Mouse (Mus musculus) heart, embryonic 11.5 days (tissue): ENCODE results near the gene Gsto2. TPM values are rescaled to one million over a fixed set of nuclear protein-coding genes. Genes with fewer than 3 reads are reported as not detected.

ENCODE experiments used
- ATAC-seq: fragments of 200-750 bp; cut with Nextera tagmentation; replicated peaks from 2 replicates; pipeline ENCODE4 v1.8.0; 2017; ENCODE audit warnings: moderate library complexity; ENCODE audit not compliant: insufficient number of reproducible peaks, low FRiP score, low TSS enrichment
- H3K27ac ChIP-seq: fragments of 300-500 bp; sonication (generic); 2 replicates; pipeline ENCODE4 v1.5.1; 2014; ENCODE audit warnings: mild to moderate bottlenecking, low read depth, low read length
- H3K27me3 ChIP-seq: fragments of 300-500 bp; sonication (generic); 2 replicates; pipeline ENCODE4 v1.6.1; 2014; ENCODE audit warnings: mild to moderate bottlenecking, low read length, mixed read lengths; ENCODE audit not compliant: control insufficient read depth, insufficient read depth
- H3K36me3 ChIP-seq: fragments of 300-500 bp; sonication (generic); 2 replicates; pipeline ENCODE4 v1.6.1; 2014; ENCODE audit warnings: mild to moderate bottlenecking, low read length, moderate library complexity, mixed read lengths; ENCODE audit not compliant: control insufficient read depth, insufficient read depth
- H3K4me1 ChIP-seq: fragments of 300-500 bp; sonication (generic); 2 replicates; pipeline ENCODE4 v1.6.1; 2014; ENCODE audit warnings: low read length; ENCODE audit not compliant: control insufficient read depth, insufficient read depth
- H3K4me2 ChIP-seq: fragments of 300-500 bp; sonication (generic); 2 replicates; pipeline ENCODE4 v1.6.1; 2014; ENCODE audit warnings: mild to moderate bottlenecking, moderate library complexity
- H3K4me3 ChIP-seq: fragments of 300-500 bp; sonication (generic); 2 replicates; pipeline ENCODE4 v1.5.1; 2014; ENCODE audit warnings: low read depth, low read length
- H3K9ac ChIP-seq: fragments of 300-500 bp; sonication (generic); 2 replicates; pipeline ENCODE4 v1.6.1; 2014; ENCODE audit warnings: mild to moderate bottlenecking, low read depth, low read length, moderate library complexity
- H3K9me3 ChIP-seq: fragments of 300-500 bp; sonication (generic); replicated peaks from 2 replicates; pipeline ENCODE4 v1.6.1; 2016; ENCODE audit warnings: low read length; ENCODE audit not compliant: control insufficient read depth
- WGBS: fragments of 180-500 bp; shearing (Covaris S2); extraction: QIAGEN DNeasy Blood & Tissue Kit; methylation state at CpG from one replicate; pipeline ENCODE4 v1.1.7; 2014; ENCODE audit not compliant: insufficient replicate concordance; 5-methylcytosine and 5-hydroxymethylcytosine counted together
- polyA plus RNA-seq: library from polyadenylated mRNA; unstranded; fragments of >200 nt; fragmentation: Nextera tagmentation; extraction: Ambion mirVana; gene quantifications from 2 replicates; pipeline ENCODE4 v1.2.1, GENCODE M21; 2014

Gene Gsto2
- polyA plus RNA-seq, 1 experiment from 2014 or later: 0.82 TPM

DNA sequence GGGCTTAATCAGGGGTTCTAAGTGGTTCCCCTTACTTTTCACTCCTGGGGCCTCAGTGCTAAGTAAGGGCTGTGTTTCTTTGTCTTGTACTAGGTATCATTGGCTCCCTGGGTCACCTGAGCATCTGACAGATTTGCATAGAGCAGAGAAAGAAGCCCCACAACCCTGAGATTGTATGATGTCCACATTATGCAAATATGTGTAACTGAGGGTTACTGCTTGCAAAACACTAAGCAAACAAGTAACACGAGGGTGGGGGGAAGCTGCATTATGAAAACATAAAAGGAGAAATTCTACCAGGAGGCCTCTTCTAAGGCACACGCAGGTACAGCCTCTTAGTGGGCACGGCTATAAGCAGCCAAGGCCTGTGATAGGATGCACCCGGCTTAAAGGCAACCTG is 49.9 kb downstream of the Gsto2 start:
- no peak for ATAC-seq
- 76% methylated on average over 4 of the region's 4 CpGs for WGBS
- H3K9me3 ChIP-seq: no peaks in the 10 kb centered on the region
- no peaks in the 10 kb centered on the region; the same call in 1 of the 2 replicates for H3K36me3 ChIP-seq
- no peak overlapping the region for H3K4me3 ChIP-seq
- H3K9ac ChIP-seq: 0 out of 2 replicates have a peak overlapping the region, but pooled peaks have one; percentile 18
- H3K27ac ChIP-seq: no peak overlapping the region
- no peak overlapping the region for H3K4me2 ChIP-seq
- peaks cover 24% of the 10 kb centered on the region for H3K4me1 ChIP-seq
- H3K27me3 ChIP-seq: no peaks in the 10 kb centered on the region

DNA sequence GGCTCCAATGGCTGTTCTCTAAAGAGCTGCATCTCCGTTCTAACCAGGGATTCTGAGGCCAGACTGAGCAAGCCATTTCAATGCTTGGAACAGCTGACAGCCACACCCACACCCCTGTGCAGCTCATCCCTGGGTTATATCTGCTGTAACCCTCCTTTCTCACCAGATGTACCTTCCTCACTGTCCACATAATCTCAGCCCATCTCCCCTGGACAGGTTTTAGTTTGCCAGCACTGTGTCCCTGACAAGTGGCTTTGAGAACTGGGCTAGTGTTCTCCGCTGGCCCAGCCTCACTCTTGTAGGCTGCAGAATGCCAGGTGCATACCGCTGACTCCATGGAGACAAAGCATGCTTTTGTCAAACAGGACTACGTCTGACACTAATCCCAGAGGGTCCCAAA is 52.1 kb downstream of the Gsto2 start:
- WGBS: 35% methylated on average over 4 of the region's 4 CpGs
- Histone ChIP-seq H3K4me1 (peaks cover 13% of the 10 kb centered on the region), H3K9ac (peak overlapping the region; percentile 89), H3K4me3 (peak overlapping the region; percentile 68), H3K27me3 (no peaks in the 10 kb centered on the region), H3K4me2 (peak overlapping the region; percentile 86), H3K27ac (no peak overlapping the region), H3K36me3 (no peaks in the 10 kb centered on the region; the same call in 1 of the 2 replicates), H3K9me3 (no peaks in the 10 kb centered on the region)
- no peak for ATAC-seq

DNA sequence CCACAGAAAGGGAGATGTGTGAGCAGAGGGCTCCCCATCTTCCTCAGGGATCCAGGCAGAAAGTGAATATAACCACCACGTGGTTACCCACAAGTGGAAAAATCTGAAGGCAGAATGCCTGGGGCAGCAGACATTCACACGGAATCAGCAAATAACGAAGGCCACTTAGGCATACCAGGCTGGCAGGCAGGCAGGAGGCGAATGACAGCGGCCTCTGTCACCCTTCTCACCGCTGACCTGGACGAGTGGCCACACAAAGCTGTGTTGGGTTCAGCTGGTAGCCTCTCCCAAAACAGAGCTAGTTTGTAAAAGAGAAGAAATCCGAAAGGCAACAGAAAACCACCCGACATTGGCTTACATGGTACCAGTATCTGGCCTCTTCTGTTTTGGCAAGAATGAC is 52.7 kb downstream of the Gsto2 start:
- Histone ChIP-seq H3K36me3 (no peaks in the 10 kb centered on the region; the same call in 1 of the 2 replicates), H3K27ac (peak overlapping the region; percentile 92), H3K9ac (peak overlapping the region; percentile 89), H3K4me1 (peaks cover 13% of the 10 kb centered on the region), H3K4me3 (peak overlapping the region; percentile 68), H3K4me2 (peak overlapping the region; percentile 86), H3K27me3 (no peaks in the 10 kb centered on the region), H3K9me3 (no peaks in the 10 kb centered on the region)
- ATAC-seq: no peak
- 22% methylated on average over 9 of the region's 9 CpGs for WGBS

DNA sequence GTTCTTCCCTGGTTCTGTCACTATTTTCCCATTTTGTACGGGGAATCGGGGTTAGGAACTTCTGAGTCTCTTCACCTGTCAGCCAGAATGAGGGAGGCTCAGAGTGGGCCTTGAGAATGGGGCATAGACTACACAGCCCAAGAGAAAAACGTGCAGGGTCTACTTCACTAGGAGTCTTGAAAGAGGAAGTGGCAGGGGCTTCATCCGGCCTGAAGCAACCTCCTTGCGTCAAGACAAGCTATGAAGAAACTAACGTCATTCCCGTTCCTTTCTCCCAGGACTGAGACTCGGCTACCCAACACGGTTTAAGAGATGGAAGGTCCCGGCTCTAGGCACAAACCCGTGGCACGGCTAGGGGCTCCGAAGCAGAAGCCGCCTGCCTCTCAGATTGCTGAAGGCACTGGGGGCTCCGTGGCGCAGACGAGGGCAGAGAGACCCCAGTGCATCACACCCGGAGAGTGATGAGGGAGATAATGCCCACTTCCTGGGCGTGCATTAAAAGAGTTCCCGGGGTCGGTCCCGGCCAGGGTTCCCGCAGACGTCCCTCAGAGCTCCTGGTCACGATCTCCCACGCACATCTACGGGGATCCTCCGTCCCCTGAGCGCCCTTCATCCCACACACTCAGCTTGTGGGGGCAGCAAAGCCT is 53.2 kb downstream of the Gsto2 start:
- Histone ChIP-seq H3K27ac (peak overlapping the region; percentile 92), H3K4me2 (peak overlapping the region; percentile 86), H3K9me3 (no peaks in the 10 kb centered on the region), H3K9ac (peak overlapping the region; percentile 89), H3K4me3 (peak overlapping the region; percentile 68), H3K27me3 (no peaks in the 10 kb centered on the region), H3K4me1 (peaks cover 13% of the 10 kb centered on the region), H3K36me3 (no peaks in the 10 kb centered on the region; the same call in 1 of the 2 replicates)
- no peak for ATAC-seq
- WGBS: under 1% methylated on average over 29 of the region's 29 CpGs

DNA sequence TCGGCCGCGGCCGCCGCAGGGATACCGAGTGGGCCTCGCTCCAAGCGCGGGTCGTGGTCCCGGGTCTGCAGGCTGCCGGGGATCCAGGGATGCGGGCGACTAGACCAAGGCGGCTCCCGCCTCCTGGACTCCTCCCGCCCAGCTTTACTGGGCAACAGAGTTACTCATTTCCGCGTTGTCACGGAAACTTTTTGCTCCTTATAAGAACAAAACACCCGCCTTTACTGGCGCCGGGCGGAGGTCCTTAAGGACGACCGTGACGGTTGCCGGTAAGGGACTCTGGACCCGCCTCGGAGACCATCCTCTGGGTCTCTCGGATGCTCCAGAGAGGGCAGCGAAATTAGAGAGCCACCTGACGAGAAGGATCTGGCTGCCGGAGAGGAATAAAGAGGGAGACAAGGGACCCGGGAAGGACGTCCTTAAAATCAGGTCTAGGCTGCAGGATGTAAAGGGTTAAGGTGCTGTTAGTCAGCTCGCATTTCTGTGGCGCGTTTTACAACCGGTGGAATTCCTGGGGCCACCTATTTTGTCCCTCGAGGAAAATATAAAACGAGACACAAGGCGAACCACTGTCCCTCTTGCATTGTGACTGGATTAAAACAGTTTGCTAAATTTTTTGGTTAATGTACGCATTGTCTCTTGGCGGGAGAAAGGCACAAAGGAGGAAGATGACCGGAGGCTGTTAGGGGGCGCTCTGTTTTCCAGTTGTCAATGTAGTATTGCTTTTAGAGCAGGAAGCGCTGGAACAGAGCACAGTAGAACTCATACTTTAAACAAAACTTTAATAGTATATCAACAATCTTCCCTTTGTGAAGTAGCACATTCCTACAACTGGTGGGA is 54.0 kb downstream of the Gsto2 start, which contains the start of the genes Cfap43 and Itprip:
Cfap43 (minus strand) TSS at position 162 of the 840 bp plus-strand sequence.
Itprip (minus strand) TSS at position 174 of the 840 bp plus-strand sequence.
- Histone ChIP-seq H3K27me3 (no peaks in the 10 kb centered on the region), H3K4me1 (peaks cover 13% of the 10 kb centered on the region), H3K9ac (peak within 1 kb of the TSS; percentile 89), H3K4me2 (peak within 1 kb of the TSS; percentile 86), H3K4me3 (peak within 1 kb of the TSS; percentile 68), H3K27ac (peak within 1 kb of the TSS; percentile 92), H3K9me3 (no peaks in the 10 kb centered on the region), H3K36me3 (no peaks in the 10 kb centered on the region)
- ATAC-seq: peak; percentile 79
- WGBS: under 1% methylated on average over 48 of the region's 48 CpGs

DNA sequence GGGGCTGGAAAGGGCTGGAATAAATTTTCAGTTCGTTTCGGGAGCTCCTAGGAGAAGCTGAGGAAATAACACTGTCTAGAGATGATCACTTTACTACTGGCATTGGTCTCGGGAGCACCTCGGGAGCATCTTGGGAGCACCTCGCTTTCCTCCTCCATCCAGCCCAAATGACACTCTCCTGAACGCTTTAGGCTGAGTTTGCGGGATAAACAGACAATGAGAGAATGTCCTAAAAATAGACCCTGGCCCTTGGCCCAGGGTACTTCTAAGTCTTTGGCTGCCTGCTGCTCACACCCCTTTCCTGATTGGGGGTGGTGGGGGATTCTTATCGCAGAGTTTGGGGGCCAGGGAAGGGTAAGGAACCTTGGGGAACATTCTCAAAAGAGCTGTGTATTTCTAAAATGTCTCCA is 54.6 kb downstream of the Gsto2 start:
- Histone ChIP-seq H3K9ac (peak overlapping the region; percentile 89), H3K36me3 (no peaks in the 10 kb centered on the region), H3K4me3 (peak overlapping the region; percentile 68), H3K27ac (peak overlapping the region; percentile 92), H3K4me1 (peaks cover 13% of the 10 kb centered on the region), H3K4me2 (peak overlapping the region; percentile 86), H3K27me3 (no peaks in the 10 kb centered on the region), H3K9me3 (no peaks in the 10 kb centered on the region)
- peak; percentile 55 for ATAC-seq
- WGBS: 4% methylated on average over 8 of the region's 8 CpGs

DNA sequence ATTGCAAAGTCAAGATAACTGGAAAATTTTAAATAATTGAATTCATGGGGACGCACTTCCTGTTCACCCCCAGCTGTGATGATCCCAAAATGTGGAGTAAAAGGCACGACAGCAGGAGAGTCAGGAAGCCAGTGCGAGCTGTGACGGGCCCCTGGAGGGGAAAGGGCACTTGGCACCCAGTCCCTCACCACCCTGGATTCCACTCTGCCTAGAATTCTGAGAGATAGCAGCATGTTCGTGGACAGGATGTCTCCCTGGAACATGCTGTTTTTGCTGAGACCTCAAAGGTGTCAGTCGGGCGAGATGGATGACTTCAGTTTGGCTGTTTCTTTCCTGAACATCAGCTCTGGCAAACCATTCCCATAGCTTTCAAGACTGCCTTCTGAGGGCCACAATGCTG is 60.5 kb downstream of the Gsto2 start:
- Histone ChIP-seq H3K9me3 (no peaks in the 10 kb centered on the region), H3K9ac (no peak overlapping the region), H3K4me3 (no peak overlapping the region), H3K36me3 (no peaks in the 10 kb centered on the region), H3K27ac (no peak overlapping the region), H3K4me1 (no peaks in the 10 kb centered on the region), H3K27me3 (no peaks in the 10 kb centered on the region), H3K4me2 (no peak overlapping the region)
- 73% methylated on average over 7 of the region's 7 CpGs for WGBS
- ATAC-seq: no peak

DNA sequence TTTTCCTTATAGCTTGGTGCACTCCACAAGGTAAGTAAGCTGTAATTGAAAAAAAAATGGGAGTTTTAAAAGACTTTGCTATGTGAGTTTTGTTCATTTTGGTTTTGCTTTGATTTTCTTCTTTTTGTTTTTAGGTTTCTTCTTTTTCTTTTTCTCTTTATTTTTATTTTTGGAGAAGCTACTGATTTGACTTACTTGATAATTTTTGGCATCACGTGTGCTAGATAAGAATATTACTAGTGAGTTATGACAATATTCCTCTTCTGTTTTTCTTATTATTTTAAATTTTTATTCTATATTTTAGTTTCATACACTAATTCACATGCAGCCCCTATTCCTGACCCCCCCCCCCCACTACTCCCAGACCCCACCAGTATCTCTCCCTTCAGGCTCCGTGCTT is 61.7 kb downstream of the Gsto2 start:
- 68% methylated on average over 2 of the region's 2 CpGs for WGBS
- H3K36me3 ChIP-seq: no peaks in the 10 kb centered on the region
- H3K27me3 ChIP-seq: no peaks in the 10 kb centered on the region
- H3K9ac ChIP-seq: no peak overlapping the region
- no peak for ATAC-seq
- H3K27ac ChIP-seq: no peak overlapping the region
- no peaks in the 10 kb centered on the region for H3K9me3 ChIP-seq
- no peak overlapping the region for H3K4me2 ChIP-seq
- no peaks in the 10 kb centered on the region for H3K4me1 ChIP-seq
- no peak overlapping the region for H3K4me3 ChIP-seq
